Mouse (Mus musculus) liver, embryonic 12.5 days (tissue): ENCODE data around the gene Nfatc4. TPM values are rescaled to one million over a fixed set of nuclear protein-coding genes. Genes with fewer than 3 reads are reported as not detected.

Experiments used
- ATAC-seq: fragments of 200-750 bp; cut with Nextera tagmentation; 2 replicates; pipeline ENCODE4 v1.8.0; 2017; ENCODE audit warnings: moderate number of reproducible peaks, mild to moderate bottlenecking, moderate library complexity
- H3K27ac ChIP-seq: fragments of 300-500 bp; sonication (generic); 2 replicates; pipeline ENCODE4 v1.5.1; 2016; ENCODE audit warnings: mild to moderate bottlenecking
- H3K27me3 ChIP-seq: fragments of 300-500 bp; sonication (generic); replicated peaks from 2 replicates; pipeline ENCODE4 v1.6.1; 2016; ENCODE audit warnings: mild to moderate bottlenecking, moderate library complexity
- H3K36me3 ChIP-seq: fragments of 300-500 bp; sonication (generic); 2 replicates; pipeline ENCODE4 v1.6.1; 2016; ENCODE audit warnings: mild to moderate bottlenecking, moderate library complexity
- H3K4me1 ChIP-seq: fragments of 300-500 bp; sonication (generic); 2 replicates; pipeline ENCODE4 v1.6.1; 2016
- H3K4me2 ChIP-seq: fragments of 300-500 bp; sonication (generic); 2 replicates; pipeline ENCODE4 v1.6.1; 2016; ENCODE audit warnings: mild to moderate bottlenecking, moderate library complexity
- H3K4me3 ChIP-seq: fragments of 300-500 bp; sonication (generic); 2 replicates; pipeline ENCODE4 v1.5.1; 2016; ENCODE audit warnings: mild to moderate bottlenecking, moderate library complexity
- H3K9ac ChIP-seq: fragments of 300-500 bp; sonication (generic); 2 replicates; pipeline ENCODE4 v1.6.1; 2016; ENCODE audit warnings: mild to moderate bottlenecking, moderate library complexity
- H3K9me3 ChIP-seq: fragments of 300-500 bp; sonication (generic); replicated peaks from 2 replicates; pipeline ENCODE4 v1.6.1; 2016; ENCODE audit warnings: mild to moderate bottlenecking, moderate library complexity
- WGBS: fragments of 180-500 bp; shearing (Covaris S2); methylation state at CpG from one replicate; pipeline ENCODE4 v1.1.7; 2016; ENCODE audit not compliant: insufficient replicate concordance; 5-methylcytosine and 5-hydroxymethylcytosine counted together
- polyA plus RNA-seq: library from polyadenylated mRNA; unstranded; fragments of >200 nt; fragmentation: Nextera tagmentation; extraction: Ambion mirVana; gene quantifications from 2 replicates; pipeline ENCODE4 v1.2.1, GENCODE M21; 2016

The Nfatc4 gene
- polyA plus RNA-seq, 1 experiment from 2014 or later, result 3.3 TPM

DNA sequence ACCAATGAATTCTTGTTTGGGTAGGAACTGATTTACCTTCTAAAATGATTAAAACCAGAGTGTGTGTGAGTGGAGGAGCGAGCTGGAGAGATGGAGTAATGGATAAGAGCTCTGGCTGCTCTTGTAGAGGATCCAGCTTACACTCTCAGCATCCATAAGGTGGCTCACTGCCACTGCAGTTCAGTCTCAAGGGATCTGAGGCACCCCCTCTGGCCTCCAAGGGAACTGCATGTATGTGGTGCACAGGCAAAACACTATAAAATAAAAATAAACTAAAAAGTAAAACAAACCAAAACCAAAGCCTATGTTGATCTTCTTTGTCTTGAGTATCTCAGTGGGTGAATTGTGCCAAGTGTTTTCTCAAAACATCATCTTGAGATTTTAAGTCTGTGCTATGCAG is 56.7 kb downstream of the Nfatc4 start:
- WGBS, result 13% methylated on average over 1 of the region's 1 CpGs

DNA sequence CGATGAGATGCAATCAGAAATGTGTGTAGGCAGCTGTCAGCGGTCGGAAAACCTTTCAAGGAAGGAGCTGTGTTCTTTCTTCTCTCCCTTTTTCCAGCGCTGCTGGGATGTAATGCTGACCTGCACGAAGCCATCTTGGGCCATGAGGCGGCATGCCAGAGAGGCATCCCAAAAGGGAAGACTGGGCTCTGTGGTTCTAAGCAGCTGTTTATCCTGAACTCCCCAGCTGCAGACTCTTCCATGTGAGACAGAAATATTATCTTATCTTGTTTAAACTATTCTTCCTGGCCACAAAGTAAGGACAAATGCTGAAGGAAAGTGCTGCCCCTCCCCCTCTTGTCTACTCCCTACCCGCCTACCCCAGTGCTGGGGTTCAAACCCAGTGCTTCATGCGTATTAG is 58.0 kb downstream of the Nfatc4 start:
- peaks cover 1% of the 10 kb centered on the region for H3K36me3 ChIP-seq
- no peak overlapping the region for H3K4me3 ChIP-seq
- H3K27me3 ChIP-seq, result peaks cover 10% of the 10 kb centered on the region
- H3K4me2 ChIP-seq, result no peak overlapping the region
- WGBS, result 43% methylated on average over 8 of the region's 8 CpGs
- H3K4me1 ChIP-seq, result peaks cover 46% of the 10 kb centered on the region
- H3K27ac ChIP-seq, result no peak overlapping the region
- no peak for ATAC-seq
- H3K9ac ChIP-seq, result no peak overlapping the region
- no peaks in the 10 kb centered on the region for H3K9me3 ChIP-seq

More for the DNA sequence above, 56.7 kb downstream of the Nfatc4 start:
- Histone ChIP-seq H3K4me3 (no peak overlapping the region), H3K27ac (no peak overlapping the region), H3K27me3 (peaks cover 19% of the 10 kb centered on the region), H3K9ac (no peak overlapping the region), H3K4me2 (no peak overlapping the region), H3K4me1 (peaks cover 38% of the 10 kb centered on the region), H3K9me3 (no peaks in the 10 kb centered on the region), H3K36me3 (no peaks in the 10 kb centered on the region)
- ATAC-seq, result no peak

DNA sequence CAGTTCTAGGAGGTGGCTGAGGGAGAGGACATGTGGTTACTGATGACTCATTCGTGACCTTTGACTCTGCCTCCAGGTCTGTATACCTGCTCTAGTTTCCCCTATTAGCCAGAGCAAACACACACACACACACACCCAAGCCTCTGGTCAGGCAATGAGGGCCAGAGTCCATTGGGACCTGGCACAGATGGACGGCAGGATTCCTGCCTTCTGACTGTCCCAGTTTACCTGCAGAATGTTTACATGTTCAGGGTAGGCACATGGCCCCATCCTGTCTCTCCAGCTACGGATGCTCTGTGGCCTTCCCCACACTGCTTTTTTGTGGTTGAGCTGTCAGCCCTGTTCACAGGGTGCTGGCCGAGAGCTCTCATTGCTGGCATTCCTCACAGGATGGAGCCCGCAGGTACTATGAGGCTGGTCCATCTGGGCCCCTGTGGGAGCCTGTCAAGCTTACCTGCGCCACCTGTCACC is 59.3 kb downstream of the Nfatc4 start:
- Histone ChIP-seq H3K36me3 (peaks cover 14% of the 10 kb centered on the region), H3K9ac (no peak overlapping the region), H3K27ac (peak overlapping the region; percentile 62), H3K27me3 (peaks cover 9% of the 10 kb centered on the region), H3K4me1 (peaks cover 58% of the 10 kb centered on the region), H3K9me3 (no peaks in the 10 kb centered on the region), H3K4me2 (no peak overlapping the region), H3K4me3 (no peak overlapping the region)
- peak; percentile 38 for ATAC-seq
- 56% methylated on average over 6 of the region's 6 CpGs for WGBS

DNA sequence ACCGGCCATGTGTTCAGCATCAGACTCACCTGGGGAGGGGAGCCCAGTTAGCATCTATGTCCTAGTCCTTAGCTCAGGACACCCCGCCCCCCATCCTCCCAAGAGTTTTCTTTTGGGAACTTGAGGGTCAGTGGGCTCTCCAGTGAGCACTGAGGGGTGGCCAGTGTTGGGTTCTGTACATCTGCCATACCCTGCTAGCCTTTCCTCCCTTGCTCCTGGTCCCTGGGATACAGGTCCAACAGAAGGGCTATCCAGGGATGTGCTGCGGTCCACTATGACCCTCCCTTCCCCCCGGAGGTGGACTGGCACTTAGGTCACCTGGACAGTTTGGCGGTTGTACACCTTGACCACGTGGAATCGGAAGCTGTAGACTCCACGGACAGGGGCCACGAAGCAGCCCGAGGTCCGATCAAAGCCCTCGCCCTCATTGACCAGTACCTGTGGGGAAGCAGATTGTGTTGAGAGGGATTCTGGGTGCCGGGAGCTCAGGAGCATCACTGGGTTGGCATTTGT is 60.3 kb downstream of the Nfatc4 start:
- H3K4me2 ChIP-seq, result no peak overlapping the region
- no peaks in the 10 kb centered on the region for H3K27me3 ChIP-seq
- H3K9ac ChIP-seq, result no peak overlapping the region
- no peaks in the 10 kb centered on the region for H3K9me3 ChIP-seq
- no peak overlapping the region for H3K4me3 ChIP-seq
- H3K4me1 ChIP-seq, result peaks cover 57% of the 10 kb centered on the region
- peaks cover 24% of the 10 kb centered on the region for H3K36me3 ChIP-seq
- 78% methylated on average over 13 of the region's 13 CpGs for WGBS
- no peak for ATAC-seq
- H3K27ac ChIP-seq, result 0 out of 2 replicates have a peak overlapping the region, but pooled peaks have one; percentile 62

Other genes starting within 250 kb of the Nfatc4 start
- 0.63 and 0.75 TPM in 2 replicates for gene Fitm1, start 247.5 kb upstream of the Nfatc4 start, polyA plus RNA-seq
- gene Psme1, start 245.0 kb upstream of the Nfatc4 start, polyA plus RNA-seq, result 108 and 111 TPM in 2 replicates
- 28.7 and 32.9 TPM in 2 replicates for gene Emc9, start 237.8 kb upstream of the Nfatc4 start, polyA plus RNA-seq
- gene Psme2, start 232.0 kb upstream of the Nfatc4 start, polyA plus RNA-seq, result 221 and 222 TPM in 2 replicates
- gene Rnf31, start 231.4 kb upstream of the Nfatc4 start, polyA plus RNA-seq, result 14.2 and 15.7 TPM in 2 replicates
- gene Irf9, start 219.6 kb upstream of the Nfatc4 start, polyA plus RNA-seq, result 14.4 and 15.3 TPM in 2 replicates
- gene Rec8, start 205.1 kb upstream of the Nfatc4 start, polyA plus RNA-seq, result 1.8 and 3.2 TPM in 2 replicates
- gene Ipo4, start 187.2 kb upstream of the Nfatc4 start, polyA plus RNA-seq, result 46.0 and 48.8 TPM in 2 replicates
- gene Gm49378, start 185.2 kb upstream of the Nfatc4 start, polyA plus RNA-seq, result 1.8 and 2.8 TPM in 2 replicates
- gene Tm9sf1, start 179.3 kb upstream of the Nfatc4 start, polyA plus RNA-seq, result 64.9 and 69.7 TPM in 2 replicates
- gene Tssk4, start 173.0 kb upstream of the Nfatc4 start, polyA plus RNA-seq, result 0.18 and 0.30 TPM in 2 replicates
- gene Mdp1, start 162.6 kb upstream of the Nfatc4 start, polyA plus RNA-seq, result 27.5 and 28.1 TPM in 2 replicates
- 36.8 and 39.1 TPM in 2 replicates for gene Gmpr2, start 151.2 kb upstream of the Nfatc4 start, polyA plus RNA-seq
- 322 and 329 TPM in 2 replicates for gene Nedd8, start 151.0 kb upstream of the Nfatc4 start, polyA plus RNA-seq
- gene Tinf2, start 141.3 kb upstream of the Nfatc4 start, polyA plus RNA-seq, result 31.9 and 32.2 TPM in 2 replicates
- gene Tgm1, start 109.2 kb upstream of the Nfatc4 start, polyA plus RNA-seq, result 1.6 and 2.1 TPM in 2 replicates
- gene Rabggta, start 100.9 kb upstream of the Nfatc4 start, polyA plus RNA-seq, result 18.3 and 18.9 TPM in 2 replicates
- 34.3 and 35.2 TPM in 2 replicates for gene Dhrs1, start 77.5 kb upstream of the Nfatc4 start, polyA plus RNA-seq
- 56.0 and 59.4 TPM in 2 replicates for gene Nop9, start 77.5 kb upstream of the Nfatc4 start, polyA plus RNA-seq
- gene Cideb, start 64.7 kb upstream of the Nfatc4 start, polyA plus RNA-seq, result 10.7 and 11.2 TPM in 2 replicates
- gene Ltb4r2, start 61.7 kb upstream of the Nfatc4 start, polyA plus RNA-seq, result 1.3 and 1.8 TPM in 2 replicates
- gene Ltb4r1, start 57.2 kb upstream of the Nfatc4 start, polyA plus RNA-seq, result 3.1 and 3.6 TPM in 2 replicates
- 2.9 and 3.6 TPM in 2 replicates for gene Adcy4, start 39.0 kb upstream of the Nfatc4 start, polyA plus RNA-seq
- gene Ripk3, start 34.3 kb upstream of the Nfatc4 start, polyA plus RNA-seq, result 29.1 and 30.0 TPM in 2 replicates
- 7.0 and 8.2 TPM in 2 replicates for gene Nynrin, start 30.9 kb downstream of the Nfatc4 start, polyA plus RNA-seq
- gene Cbln3, start 61.2 kb downstream of the Nfatc4 start, polyA plus RNA-seq, result 0.25 TPM in 2 replicates
- 12.8 and 13.0 TPM in 2 replicates for gene Khnyn, start 61.8 kb downstream of the Nfatc4 start, polyA plus RNA-seq
- 14.0 and 15.3 TPM in 2 replicates for gene Sdr39u1, start 77.1 kb downstream of the Nfatc4 start, polyA plus RNA-seq
- not detected in 2 replicates for gene Cma1, start 121.5 kb downstream of the Nfatc4 start, polyA plus RNA-seq
- gene Cma2, start 127.8 kb downstream of the Nfatc4 start, polyA plus RNA-seq, result not detected in 2 replicates
- not detected in 2 replicates for gene Mcpt1, start 194.8 kb downstream of the Nfatc4 start, polyA plus RNA-seq
- gene Mcpt9, start 207.4 kb downstream of the Nfatc4 start, polyA plus RNA-seq, result not detected in 2 replicates
- gene Mcpt2, start 218.9 kb downstream of the Nfatc4 start, polyA plus RNA-seq, result 0.12 TPM in 1 of 2 replicates, not detected in the other
- gene Mcpt4, start 239.2 kb downstream of the Nfatc4 start, polyA plus RNA-seq, result not detected in 2 replicates